Mouse (Mus musculus): ENCODE measurements around the gene Tmub2. TPM values are rescaled to one million over a fixed set of nuclear protein-coding genes. Genes with fewer than 3 reads are reported as not detected.

The Tmub2 gene
- polyA plus RNA-seq, 1 experiment from 2014 or later, result 58.3 TPM

- ATAC-seq (ENCODE audit: insufficient number of reproducible peaks, low FRiP score, low TSS enrichment, low read depth), result no peak
- H3K9me3 ChIP-seq (replicated peaks), result no peaks in the 10 kb centered on the region
These were observed 48.3 kb downstream of the Tmub2 start for GRCm38 (mm10) chr11:102333061-102333460.

GRCm38 (mm10) chr11:102334010-102334409 lies 49.3 kb downstream of the Tmub2 start:
- Histone ChIP-seq H3K36me3 (no peaks in the 10 kb centered on the region), H3K4me2 (replicated peaks) (no peak overlapping the region), H3K9ac (no peak overlapping the region), H3K4me3 (replicated peaks) (no peak overlapping the region), H3K4me1 (0 out of 2 replicates have a peak, but pooled peaks cover 3% of the 10 kb centered on the region), H3K9me3 (replicated peaks) (no peaks in the 10 kb centered on the region), H3K27me3 (no peaks in the 10 kb centered on the region), H3K27ac (replicated peaks) (no peak overlapping the region)
- WGBS, result 65% methylated on average over 4 of the region's 4 CpGs
- no peak for ATAC-seq (ENCODE audit: insufficient number of reproducible peaks, low FRiP score, low TSS enrichment, low read depth)

More at GRCm38 (mm10) chr11:102333061-102333460, 48.3 kb downstream of the Tmub2 start:
- H3K4me1 ChIP-seq, result no peaks in the 10 kb centered on the region
- no peaks in the 10 kb centered on the region for H3K27me3 ChIP-seq
- H3K36me3 ChIP-seq, result no peaks in the 10 kb centered on the region
- H3K27ac ChIP-seq (replicated peaks), result no peak overlapping the region
- no peak overlapping the region for H3K4me2 ChIP-seq (replicated peaks)
- H3K9ac ChIP-seq, result no peak overlapping the region
- no peak overlapping the region for H3K4me3 ChIP-seq (replicated peaks)

- H3K27ac ChIP-seq (replicated peaks), result no peak overlapping the region; the same call in 1 of the 2 replicates
- no peaks in the 10 kb centered on the region for H3K36me3 ChIP-seq
- H3K9ac ChIP-seq, result no peak overlapping the region
- no peak overlapping the region for H3K4me3 ChIP-seq (replicated peaks)
- ATAC-seq (ENCODE audit: insufficient number of reproducible peaks, low FRiP score, low TSS enrichment, low read depth), result no peak
- H3K4me2 ChIP-seq (replicated peaks), result no peak overlapping the region
- H3K27me3 ChIP-seq, result no peaks in the 10 kb centered on the region
- no peaks in the 10 kb centered on the region for H3K9me3 ChIP-seq (replicated peaks)
- H3K4me1 ChIP-seq, result 0 out of 2 replicates have a peak, but pooled peaks cover 5% of the 10 kb centered on the region
- 38% methylated on average over 9 of the region's 9 CpGs for WGBS
These were observed 50.4 kb downstream of the Tmub2 start for GRCm38 (mm10) chr11:102334973-102335700.

- ATAC-seq (ENCODE audit: insufficient number of reproducible peaks, low FRiP score, low TSS enrichment, low read depth), result no peak
- no peaks in the 10 kb centered on the region for H3K36me3 ChIP-seq
- WGBS, result 85% methylated on average over 1 of the region's 1 CpGs
- no peak overlapping the region for H3K4me2 ChIP-seq (replicated peaks)
- H3K9ac ChIP-seq, result no peak overlapping the region
- H3K27ac ChIP-seq (replicated peaks), result no peak overlapping the region
- H3K27me3 ChIP-seq, result no peaks in the 10 kb centered on the region
- 0 out of 2 replicates have a peak, but pooled peaks cover 5% of the 10 kb centered on the region for H3K4me1 ChIP-seq
- H3K4me3 ChIP-seq (replicated peaks), result no peak overlapping the region
- H3K9me3 ChIP-seq (replicated peaks), result no peaks in the 10 kb centered on the region
These were observed 51.5 kb downstream of the Tmub2 start for GRCm38 (mm10) chr11:102336191-102336590.

GRCm38 (mm10) chr11:102337921-102338320 lies 53.2 kb downstream of the Tmub2 start:
- Histone ChIP-seq H3K9me3 (replicated peaks) (no peaks in the 10 kb centered on the region), H3K36me3 (no peaks in the 10 kb centered on the region), H3K27me3 (no peaks in the 10 kb centered on the region), H3K27ac (replicated peaks) (no peak overlapping the region), H3K9ac (no peak overlapping the region), H3K4me1 (0 out of 2 replicates have a peak, but pooled peaks cover 5% of the 10 kb centered on the region), H3K4me2 (replicated peaks) (no peak overlapping the region), H3K4me3 (replicated peaks) (no peak overlapping the region)
- WGBS, result 73% methylated on average over 1 of the region's 1 CpGs
- no peak for ATAC-seq (ENCODE audit: insufficient number of reproducible peaks, low FRiP score, low TSS enrichment, low read depth)

GRCm38 (mm10) chr11:102338561-102338960 lies 53.8 kb downstream of the Tmub2 start:
- Histone ChIP-seq H3K4me1 (0 out of 2 replicates have a peak, but pooled peaks cover 5% of the 10 kb centered on the region), H3K27me3 (no peaks in the 10 kb centered on the region), H3K36me3 (no peaks in the 10 kb centered on the region), H3K9me3 (replicated peaks) (no peaks in the 10 kb centered on the region), H3K9ac (no peak overlapping the region), H3K27ac (replicated peaks) (no peak overlapping the region), H3K4me2 (replicated peaks) (no peak overlapping the region), H3K4me3 (replicated peaks) (no peak overlapping the region)
- WGBS, result 49% methylated on average over 3 of the region's 3 CpGs
- ATAC-seq (ENCODE audit: insufficient number of reproducible peaks, low FRiP score, low TSS enrichment, low read depth), result no peak

Other genes starting within 250 kb of the Tmub2 start
- 1.5 and 2.1 TPM in 2 replicates for gene Cd300lg, start 243.4 kb upstream of the Tmub2 start, polyA plus RNA-seq (2015; fragmentation: Nextera tagmentation; extraction: Ambion mirVana)
- gene Mpp2, start 196.4 kb upstream of the Tmub2 start, polyA plus RNA-seq (2015; fragmentation: Nextera tagmentation; extraction: Ambion mirVana), result 7.0 and 10.7 TPM in 2 replicates
- not detected in 2 replicates for gene Ppy, start 183.6 kb upstream of the Tmub2 start, polyA plus RNA-seq (2015; fragmentation: Nextera tagmentation; extraction: Ambion mirVana)
- not detected in 2 replicates for gene Pyy, start 177.1 kb upstream of the Tmub2 start, polyA plus RNA-seq (2015; fragmentation: Nextera tagmentation; extraction: Ambion mirVana)
- gene Nags, start 139.4 kb upstream of the Tmub2 start, polyA plus RNA-seq (2015; fragmentation: Nextera tagmentation; extraction: Ambion mirVana), result 0.98 and 1.7 TPM in 2 replicates
- 39.4 and 39.9 TPM in 2 replicates for gene Tmem101, start 128.5 kb upstream of the Tmub2 start, polyA plus RNA-seq (2015; fragmentation: Nextera tagmentation; extraction: Ambion mirVana)
- gene Lsm12, start 99.6 kb upstream of the Tmub2 start, polyA plus RNA-seq (2015; fragmentation: Nextera tagmentation; extraction: Ambion mirVana), result 113 and 128 TPM in 2 replicates
- gene G6pc3, start 95.3 kb upstream of the Tmub2 start, polyA plus RNA-seq (2015; fragmentation: Nextera tagmentation; extraction: Ambion mirVana), result 29.8 and 31.7 TPM in 2 replicates
- gene Hdac5, start 54.8 kb upstream of the Tmub2 start, polyA plus RNA-seq (2015; fragmentation: Nextera tagmentation; extraction: Ambion mirVana), result 105 and 106 TPM in 2 replicates
- 13.6 and 16.0 TPM in 2 replicates for gene BC030867, start 36.0 kb upstream of the Tmub2 start, polyA plus RNA-seq (2015; fragmentation: Nextera tagmentation; extraction: Ambion mirVana)
- gene Asb16, start 16.2 kb upstream of the Tmub2 start, polyA plus RNA-seq (2015; fragmentation: Nextera tagmentation; extraction: Ambion mirVana), result 0.12 and 0.26 TPM in 2 replicates
- 18.4 and 20.0 TPM in 2 replicates for gene Atxn7l3, start 11.7 kb downstream of the Tmub2 start, polyA plus RNA-seq (2015; fragmentation: Nextera tagmentation; extraction: Ambion mirVana)
- 86.6 and 87.3 TPM in 2 replicates for gene Ubtf, start 34.8 kb downstream of the Tmub2 start, polyA plus RNA-seq (2015; fragmentation: Nextera tagmentation; extraction: Ambion mirVana)
- gene Slc4a1, start 81.3 kb downstream of the Tmub2 start, polyA plus RNA-seq (2015; fragmentation: Nextera tagmentation; extraction: Ambion mirVana), result 5.0 and 5.2 TPM in 2 replicates
- 7.5 and 8.3 TPM in 2 replicates for gene Rundc3a, start 108.5 kb downstream of the Tmub2 start, polyA plus RNA-seq (2015; fragmentation: Nextera tagmentation; extraction: Ambion mirVana)
- gene Slc25a39, start 123.0 kb downstream of the Tmub2 start, polyA plus RNA-seq (2015; fragmentation: Nextera tagmentation; extraction: Ambion mirVana), result 197 and 199 TPM in 2 replicates
- gene Grn, start 145.4 kb downstream of the Tmub2 start, polyA plus RNA-seq (2015; fragmentation: Nextera tagmentation; extraction: Ambion mirVana), result 196 and 199 TPM in 2 replicates
- gene Fam171a2, start 162.8 kb downstream of the Tmub2 start, polyA plus RNA-seq (2015; fragmentation: Nextera tagmentation; extraction: Ambion mirVana), result 8.5 and 9.7 TPM in 2 replicates
- gene Itga2b, start 185.2 kb downstream of the Tmub2 start, polyA plus RNA-seq (2015; fragmentation: Nextera tagmentation; extraction: Ambion mirVana), result 9.1 and 9.5 TPM in 2 replicates

Measured in embryonic facial prominence, embryonic 15.5 days (tissue).